Mouse (Mus musculus) retina, embryonic 14.5 days (tissue): ENCODE measurements around the gene Gm10320.

ENCODE experiments used
- DNase-seq: peaks from one replicate; pipeline ENCODE4 v3.0.0-alpha.2; 2015; ENCODE audit warnings: low spot score

The Gm10320 gene

DNA sequence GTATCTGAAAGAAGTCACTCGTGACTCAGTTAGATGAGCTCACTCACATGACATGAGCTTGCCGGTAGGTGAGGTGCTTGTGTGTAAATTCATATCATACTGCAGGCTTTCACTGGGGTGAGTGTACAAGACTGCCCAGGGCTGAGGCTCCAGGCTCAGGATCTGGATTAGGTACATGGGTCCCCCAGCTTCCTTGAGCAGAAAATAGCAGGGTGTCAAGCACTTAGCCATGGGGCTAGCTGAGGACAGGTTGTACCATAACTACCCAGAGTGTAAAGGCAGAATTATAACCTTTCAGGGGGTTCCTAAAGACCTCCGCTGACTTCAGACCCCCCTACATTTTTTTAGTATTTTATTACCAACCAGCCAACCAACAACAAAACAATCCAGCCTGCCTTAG, at the start of gene Gm10320:
Gm10320 (minus strand) TSS at position 93 of the 400 bp plus-strand sequence.
- DNase-seq: no peak

DNA sequence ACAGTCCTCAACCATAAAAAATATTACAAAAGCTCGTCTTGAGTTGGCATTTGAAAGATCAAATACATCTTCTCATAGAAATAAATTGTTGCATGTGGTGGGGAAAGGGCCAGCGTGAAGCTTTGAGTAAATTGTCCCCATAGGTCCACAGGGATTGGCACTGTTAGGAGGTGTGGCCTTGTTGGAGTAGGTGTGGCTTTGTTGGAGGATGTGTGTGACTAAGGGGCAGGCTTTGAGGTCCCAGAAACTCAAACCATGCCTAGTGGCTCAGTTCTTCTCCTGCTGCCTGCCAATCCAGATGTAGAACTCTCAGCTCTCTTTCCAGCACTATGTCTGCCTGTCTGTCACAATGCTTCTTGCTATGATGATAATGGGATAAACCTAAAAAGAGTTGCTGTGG, 49.8 kb upstream of the Gm10320 start:
- no peak for DNase-seq

DNA sequence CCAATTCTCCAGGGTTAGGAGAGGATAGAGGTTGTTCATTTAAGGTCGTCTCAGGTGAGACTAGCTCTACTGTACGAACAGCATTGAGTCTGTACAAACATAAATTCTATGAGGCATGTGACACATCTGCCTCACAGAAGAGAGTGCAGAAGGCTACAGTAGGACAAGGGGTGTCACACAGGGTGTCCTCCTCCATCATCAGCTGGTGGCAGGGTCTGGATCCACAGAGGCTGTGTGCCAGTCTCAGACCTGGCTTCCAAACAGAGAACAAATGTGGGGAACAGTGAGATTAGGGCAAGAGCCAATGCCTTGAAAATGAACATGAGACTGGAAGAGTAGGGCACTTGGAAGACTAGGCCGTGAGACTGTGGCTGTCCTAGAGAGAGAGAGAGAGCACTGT, 48.4 kb upstream of the Gm10320 start:
- no peak for DNase-seq

DNA sequence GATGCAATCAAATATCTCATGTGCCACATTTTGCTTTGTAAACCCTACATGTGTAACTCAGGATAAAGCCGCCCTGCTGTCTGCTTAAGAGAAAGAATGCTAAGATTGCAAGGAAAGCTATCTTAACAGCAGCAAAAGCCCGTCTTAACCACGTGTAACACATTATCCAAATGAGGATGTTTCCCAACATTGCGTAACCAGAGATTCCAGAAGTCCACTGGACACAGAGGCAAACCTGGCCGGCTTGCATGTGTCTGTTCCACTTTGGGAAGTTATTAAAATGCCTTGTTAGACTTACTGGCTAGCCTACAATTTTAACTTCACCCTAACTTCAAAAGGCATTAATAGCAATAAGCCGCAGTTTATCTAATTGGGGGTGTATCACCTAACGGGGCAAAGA, 47.5 kb upstream of the Gm10320 start:
- no peak for DNase-seq

DNA sequence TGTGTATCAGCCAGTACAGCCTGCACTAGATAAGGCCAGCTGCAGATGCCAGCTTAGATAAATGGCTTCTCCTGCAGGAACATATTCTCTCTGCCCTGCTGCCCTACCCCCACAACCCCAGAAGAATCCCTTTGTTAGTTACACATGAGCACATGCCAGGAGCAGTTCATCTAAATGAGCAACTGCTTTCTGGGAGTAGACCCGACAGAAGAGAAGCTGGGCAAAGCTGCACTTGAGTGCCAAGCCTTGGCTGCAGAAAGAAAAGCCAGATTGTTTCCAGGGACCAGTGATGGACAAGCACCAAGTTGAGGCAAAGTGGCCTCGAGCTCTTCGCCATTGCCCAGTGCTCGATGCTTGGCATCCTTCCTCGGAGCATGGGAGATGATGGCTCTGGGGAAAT, 46.8 kb upstream of the Gm10320 start:
- DNase-seq: no peak

DNA sequence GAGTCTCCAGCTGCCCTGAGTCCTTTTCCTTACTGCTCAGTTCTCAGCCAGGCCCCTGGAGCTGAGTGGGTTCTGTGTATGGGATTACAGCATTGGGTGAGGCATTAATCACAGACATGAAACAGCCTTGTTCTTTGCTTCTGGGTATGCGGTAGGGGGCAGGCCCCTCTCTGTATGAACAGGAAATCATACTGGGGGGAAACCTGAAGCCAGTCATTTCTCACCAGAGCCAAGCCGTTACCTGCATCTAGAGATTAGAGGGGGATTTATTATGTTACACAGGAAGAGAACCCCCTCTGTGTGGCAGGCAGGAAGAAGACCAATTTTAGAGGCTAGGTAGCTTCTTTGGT, 43.1 kb upstream of the Gm10320 start:
- DNase-seq: no peak

DNA sequence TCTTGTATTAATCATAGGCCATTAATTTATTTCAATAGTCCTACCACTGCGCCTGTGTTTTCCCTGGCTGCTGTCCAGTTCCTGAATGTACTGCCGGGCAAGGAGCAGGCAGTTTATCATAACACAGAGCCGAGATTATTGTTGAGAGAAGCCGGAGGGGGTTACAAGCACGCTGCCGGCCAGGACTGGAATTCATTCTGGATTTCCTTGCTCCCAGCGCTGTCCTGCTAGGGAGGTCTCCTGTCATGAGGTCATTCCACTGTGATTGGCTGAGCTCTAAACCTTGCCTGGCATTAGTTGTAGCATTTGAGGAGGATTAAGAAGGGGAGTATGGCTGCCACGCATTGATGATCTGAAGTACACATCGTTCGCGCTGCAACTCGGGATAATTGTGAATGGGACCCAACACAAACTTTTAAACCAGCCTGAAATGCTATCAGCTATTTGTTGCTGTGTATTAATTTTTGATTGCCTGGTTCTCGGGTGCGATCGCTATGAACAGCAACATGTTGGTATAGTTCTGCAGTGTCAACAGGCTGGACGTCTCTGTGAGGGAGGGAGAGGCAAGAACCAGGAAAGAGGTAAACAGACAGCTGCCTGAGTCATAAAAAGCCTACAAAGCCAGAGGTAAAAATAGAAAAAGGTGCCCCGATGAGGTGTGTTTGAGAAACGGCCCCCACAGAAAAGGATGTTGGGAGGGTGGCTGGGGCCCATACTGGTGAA, 42.5 kb upstream of the Gm10320 start:
- peak; percentile 72 for DNase-seq

DNA sequence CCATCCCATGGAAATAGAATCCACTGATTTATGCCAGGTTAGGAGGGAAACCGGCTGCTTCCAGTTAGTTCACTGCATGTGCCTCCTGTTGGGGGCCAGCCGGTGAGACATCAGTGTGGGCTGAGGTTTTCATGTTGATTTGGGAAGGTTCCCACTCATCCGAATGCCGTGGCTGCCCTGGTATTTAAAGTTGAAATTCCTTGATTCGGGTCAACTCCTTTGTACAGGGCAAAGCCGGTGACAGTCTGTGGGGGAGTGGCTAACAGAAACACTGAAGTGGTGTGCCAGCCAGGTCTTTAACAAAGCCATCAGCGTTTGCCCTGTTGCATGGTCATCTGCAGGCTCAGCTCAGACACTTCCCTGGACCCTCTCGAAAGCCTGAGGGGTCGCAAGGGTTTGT, 41.6 kb upstream of the Gm10320 start:
- peak; percentile 51 for DNase-seq

DNA sequence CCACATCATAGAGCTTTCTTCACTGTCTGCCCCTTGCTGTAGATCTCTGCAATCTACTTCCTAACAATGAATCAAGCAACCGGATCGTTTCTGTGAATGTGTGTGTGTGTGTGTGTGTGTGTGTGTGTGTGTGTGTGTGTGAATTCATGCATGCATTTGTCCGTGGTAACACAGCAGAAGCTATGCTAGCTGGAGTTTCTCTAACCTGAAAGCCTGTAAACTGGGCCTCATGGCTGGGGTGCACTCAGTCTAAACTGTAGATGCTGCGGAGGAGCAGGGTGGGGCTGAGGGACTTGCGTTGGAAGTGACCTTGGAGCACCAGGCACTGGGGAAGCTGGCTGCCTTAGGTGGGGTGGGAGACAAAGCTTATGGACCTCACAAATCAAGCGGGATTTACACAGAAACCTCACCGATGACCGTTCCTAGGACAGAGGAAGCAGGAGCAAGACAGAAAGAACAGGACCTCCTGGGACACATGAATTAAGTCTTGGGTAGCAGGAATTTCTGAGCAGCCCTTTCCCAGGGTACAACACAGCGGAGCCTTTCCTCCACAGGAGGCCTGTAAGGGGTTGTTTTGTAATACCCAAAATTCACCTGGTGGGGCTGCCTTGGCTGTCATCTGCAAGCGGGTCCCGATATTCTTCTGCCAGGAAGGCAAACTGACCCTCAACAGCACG, 41.0 kb upstream of the Gm10320 start:
- DNase-seq: peak; percentile 38

DNA sequence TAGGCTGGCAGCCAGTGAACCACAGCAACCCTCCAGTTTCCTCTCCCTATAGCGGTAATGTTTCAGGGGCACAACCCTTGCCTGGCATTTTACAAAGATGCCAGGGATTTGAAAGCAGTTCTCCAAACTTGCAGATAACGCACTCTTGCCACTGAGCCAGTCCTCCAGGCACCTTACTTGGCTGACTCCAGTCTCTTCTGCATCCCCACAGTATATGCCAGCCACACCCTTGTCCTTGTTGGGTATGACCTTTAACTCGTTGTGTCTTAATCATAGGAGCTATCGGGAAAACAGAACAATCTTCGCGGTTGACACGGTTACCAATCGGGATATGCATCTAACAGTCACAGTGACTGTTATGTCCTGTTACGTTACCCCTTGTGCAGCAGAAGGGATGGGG, 40.2 kb upstream of the Gm10320 start:
- DNase-seq: no peak

DNA sequence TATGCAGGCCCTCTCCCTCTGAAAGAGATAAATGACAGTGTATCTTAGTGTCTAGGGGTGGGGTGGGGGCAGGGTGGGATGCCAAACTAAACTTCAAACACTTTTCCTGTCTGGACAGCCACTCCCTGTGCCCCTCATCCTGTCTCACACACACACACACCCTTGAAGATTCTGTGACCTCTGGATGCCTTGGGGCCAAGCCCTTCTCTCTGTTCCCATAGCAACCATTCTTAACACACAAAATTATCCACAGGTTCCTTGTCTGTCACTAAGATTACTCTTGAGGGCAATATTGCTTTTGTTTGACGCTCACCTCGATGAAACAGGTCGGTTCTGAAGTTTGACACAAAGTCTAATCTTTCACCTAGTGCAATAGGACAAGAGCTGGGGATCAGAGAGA, 39.5 kb upstream of the Gm10320 start:
- no peak for DNase-seq

DNA sequence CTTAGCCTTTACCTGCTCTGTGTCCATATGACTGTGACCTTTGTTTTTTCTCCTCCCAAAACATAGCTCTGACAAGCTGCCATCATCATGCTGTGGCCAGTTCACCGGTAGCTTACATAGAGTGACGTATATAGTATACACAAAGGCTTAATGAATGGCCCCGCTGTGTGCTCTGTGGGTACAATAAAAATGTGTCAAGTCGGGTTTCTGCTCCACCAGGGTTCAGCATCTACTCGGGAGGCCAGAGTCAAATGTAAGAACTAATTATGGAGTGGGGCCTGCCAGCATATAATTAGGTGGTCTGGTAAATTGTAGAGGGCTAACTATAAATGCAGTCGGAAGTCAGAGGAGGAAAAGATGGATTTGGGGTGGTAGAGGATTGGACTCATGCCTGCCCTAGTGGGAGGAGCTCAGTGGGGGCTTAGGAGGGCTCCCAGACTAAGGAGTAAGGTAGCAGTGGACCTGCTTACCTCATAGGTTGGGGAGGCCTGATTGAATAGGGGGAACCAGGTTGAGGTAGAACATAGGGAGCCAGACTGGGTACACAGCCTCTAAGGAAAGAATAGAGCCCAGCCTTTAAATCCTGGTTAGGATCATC, 32.0 kb upstream of the Gm10320 start:
- no peak for DNase-seq

DNA sequence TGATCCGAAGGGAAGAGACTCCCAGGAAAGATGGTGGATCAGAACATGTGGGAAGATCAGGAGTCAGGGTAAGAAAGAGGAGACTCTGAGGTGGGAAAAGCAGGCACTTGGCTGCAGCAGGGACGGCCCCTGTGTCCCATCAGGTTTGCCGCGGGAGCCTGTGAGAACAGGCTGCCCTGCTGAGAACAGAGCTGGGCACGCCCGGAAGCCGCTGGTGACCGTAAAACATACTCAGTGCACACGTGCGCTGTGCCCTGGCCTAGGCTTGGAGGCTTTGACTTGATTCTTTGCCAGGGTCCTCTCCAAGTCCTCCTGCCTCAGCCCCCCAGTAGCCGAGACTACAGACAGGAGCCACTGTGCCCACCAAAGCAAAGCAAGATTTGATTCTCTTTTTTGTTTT, 26.5 kb upstream of the Gm10320 start:
- DNase-seq: no peak

DNA sequence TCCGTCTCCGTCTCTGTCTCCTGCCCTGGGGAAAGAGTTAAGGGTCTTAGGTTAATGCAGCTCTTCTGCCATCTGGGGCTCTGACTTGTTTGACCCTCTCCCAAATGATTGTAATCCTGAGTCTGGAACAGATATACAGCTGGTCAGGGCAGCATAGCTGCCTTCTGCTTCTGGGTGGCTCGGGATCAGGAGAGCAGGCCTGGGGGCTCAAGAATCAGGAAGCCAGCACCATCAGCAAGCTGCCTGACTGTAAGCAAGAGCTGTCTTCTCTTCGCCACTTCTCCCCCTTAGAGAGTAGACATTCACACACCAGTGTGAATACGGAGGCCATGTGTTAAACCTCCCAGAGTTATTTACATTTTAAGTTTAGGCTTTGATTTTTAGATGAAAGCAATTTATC, 25.9 kb upstream of the Gm10320 start:
- no peak for DNase-seq

DNA sequence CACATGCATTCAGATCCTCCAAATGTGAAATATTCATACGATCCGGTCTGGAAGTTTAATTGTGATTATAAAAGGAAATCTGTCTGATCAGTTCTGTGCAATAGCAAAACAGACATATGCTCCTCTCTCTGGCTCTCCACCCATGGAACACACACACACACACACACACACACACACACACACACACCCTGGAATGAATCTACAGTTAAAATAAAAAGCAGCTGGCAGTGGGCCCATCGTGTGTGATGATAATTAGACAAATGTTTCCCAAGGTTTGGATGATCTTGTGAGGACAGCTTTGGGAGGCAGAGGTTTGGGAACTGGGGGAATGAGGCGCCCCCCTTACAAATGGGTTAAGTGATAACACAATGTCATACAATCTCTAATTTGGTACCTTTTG, 25.2 kb upstream of the Gm10320 start:
- DNase-seq: no peak

DNA sequence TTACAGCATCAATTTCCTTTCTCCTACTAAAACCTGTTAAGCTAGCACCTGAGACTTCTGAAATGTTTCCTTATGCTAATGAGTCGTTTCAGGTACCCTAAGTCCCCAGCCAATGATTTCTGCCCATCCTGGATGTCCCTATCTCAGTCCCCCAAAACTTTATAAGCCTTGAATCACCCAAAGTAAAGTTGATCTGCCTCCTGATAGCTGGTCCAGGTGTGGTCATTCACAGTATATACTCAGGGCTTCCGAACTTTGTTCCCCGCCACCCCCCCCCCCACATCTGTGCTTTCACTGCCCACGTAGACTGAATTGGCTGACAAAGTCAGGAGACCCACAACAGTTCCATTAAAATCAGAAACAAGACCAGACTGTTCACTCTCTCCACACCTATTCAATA, 20.3 kb upstream of the Gm10320 start:
- DNase-seq: no peak

DNA sequence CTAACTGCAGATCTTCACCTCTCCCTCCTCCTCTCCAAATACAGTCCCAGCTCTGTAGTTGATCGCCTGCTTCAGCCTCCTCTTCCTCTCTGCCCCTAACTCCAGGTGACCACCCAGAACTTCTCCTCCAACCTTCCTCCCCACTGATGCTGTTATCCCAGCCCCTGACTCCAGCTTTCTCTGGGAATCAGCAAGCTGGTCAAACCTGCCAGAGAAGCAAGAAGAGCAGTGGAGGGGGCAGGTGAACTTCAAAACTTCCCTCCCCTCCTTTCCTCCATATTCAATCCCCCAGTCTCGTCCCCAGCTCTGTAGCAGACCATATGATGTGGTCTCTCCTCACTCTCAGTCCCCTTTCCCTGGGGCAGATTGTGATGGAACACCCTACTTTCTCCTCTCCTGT, 15.9 kb upstream of the Gm10320 start:
- DNase-seq: no peak

DNA sequence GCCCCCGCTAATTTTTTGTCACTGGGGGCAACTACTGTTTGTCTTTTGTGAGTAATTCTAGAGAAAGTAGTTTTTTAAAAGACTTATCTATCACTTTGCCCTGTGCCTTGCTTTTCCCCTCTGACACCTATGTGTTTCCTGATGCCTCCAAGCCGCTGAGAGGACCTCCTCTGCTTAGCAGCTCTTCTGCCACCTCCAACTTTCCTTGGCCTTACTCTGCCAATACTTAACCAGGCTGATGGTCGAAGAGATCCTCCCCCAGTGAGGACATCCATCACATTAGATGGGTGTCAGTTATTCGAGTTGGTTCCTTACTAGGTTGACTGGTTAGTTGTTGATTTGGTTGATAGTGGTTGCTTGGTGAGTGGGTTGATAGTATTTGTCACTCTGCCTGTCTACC, 14.7 kb upstream of the Gm10320 start:
- DNase-seq: no peak

DNA sequence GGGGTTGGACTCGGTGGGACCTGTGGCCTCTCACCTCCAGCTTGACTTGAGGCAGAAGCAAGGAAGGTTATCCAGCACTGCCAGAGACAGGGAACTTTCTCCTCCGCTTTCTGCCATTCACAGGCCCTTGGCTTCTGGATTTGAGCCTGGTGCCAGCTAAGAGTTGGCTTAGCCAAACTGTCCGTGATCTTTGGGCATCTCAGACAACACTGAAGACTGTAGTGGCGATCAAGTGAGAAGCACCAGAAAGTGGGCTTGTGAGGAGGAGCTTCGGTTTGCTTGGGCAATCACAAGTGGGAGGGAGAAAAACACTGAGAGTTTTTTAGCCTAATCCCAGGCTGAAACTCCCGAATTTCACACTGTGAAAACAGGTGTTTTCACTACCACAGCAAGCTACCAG, 14.2 kb upstream of the Gm10320 start:
- DNase-seq: no peak

DNA sequence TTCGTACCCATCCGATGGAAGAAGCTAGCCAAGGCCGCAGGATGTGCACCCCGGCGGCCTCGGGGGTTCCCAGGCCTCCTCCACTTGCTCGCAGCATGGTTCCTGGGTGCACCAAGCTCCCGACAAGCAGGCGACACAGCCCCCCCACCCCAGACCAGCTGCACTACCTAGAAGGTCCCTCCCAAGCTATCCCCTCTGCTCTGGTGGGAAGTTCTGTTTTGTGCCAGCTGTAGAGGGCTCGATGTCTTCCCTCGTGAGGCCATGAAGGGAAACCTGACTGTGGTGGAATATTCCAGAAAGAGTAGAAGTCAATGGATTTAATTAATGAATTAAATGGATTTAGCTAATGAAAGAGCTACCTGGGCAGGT, 13.7 kb upstream of the Gm10320 start:
- DNase-seq: no peak

DNA sequence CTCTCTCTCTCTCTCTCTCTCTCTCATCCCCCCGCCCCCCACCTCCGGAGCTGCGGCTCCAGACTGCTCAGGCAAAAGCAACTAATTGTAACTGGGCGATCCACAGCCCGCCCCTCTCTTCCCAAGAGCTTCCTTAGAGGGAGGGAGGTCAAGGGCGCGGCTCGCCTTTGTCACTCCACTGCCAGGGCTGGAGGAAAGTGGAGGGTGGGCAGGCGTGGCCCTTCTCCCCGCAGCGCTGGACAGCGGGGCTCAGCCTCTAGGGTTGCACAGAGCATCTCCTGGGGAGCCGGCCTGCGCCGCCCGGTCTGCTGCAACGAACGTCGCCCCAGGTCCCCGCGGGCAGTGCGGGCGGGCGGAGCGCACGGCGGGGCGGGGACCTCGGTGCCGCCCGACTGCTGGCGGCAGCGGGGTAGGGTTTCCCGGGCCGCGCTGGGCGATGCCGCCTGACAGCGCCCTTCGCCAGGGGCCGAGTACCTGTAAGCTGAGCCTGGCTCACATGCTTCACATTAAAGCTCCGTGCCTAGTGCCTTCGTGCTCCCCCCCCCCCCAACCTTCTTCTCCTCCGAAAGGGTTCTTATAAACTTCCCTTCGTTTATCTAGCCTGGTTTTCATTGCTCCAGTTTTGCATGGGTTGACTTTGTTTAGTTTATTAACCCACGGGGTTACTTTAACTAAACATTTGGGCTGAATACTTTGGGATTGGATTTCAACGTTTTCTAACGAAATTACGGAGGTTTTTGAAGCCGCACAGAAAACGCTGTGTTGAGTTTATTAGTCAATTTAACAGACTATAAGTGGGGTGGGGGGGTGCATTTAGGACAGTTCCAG, 13.1 kb upstream of the Gm10320 start:
- peak; percentile 72 for DNase-seq

DNA sequence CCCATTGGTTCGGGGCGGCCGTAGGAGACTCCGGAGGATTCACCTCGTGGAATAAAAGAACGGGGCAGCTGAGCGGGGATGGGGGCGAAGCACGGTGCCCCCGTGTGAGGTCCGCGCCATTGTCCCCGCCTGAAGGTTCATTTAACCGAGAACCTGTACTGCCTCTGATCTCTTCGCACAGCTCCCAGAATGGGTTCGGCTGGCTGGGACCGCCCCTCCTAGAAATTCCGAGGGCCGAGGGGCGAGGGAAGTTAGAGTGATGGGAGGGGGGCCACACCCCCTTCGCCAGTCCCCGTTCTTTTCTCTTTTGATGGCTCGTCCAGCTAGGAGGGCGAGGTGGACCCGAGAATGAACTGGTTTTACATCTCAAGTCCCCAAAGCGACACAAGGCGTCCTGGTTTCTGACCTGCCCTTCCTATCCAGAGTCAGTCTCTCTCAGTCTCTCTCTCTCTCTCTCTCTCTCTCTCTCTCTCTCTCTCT, 12.4 kb upstream of the Gm10320 start:
- peak; percentile 63 for DNase-seq

DNA sequence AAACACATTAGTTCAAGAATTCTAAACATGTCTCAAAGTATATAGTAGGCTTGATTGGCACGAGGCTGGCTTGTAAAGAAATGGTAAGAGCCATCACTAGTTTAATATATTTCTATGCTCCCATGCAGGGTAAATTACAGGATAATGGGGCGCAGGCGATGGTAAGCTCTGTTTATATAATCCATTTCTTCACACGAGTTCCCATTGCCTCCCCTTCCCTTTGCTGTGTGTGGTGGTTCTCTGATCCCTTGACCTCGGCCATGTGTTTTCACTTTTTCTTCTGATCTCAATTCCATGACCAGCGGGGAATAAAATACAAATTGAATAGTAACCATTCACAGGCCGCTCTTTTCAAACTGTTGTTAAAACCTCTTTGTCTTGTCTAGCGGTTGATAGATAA, 11.8 kb upstream of the Gm10320 start:
- peak; percentile 47 for DNase-seq
